Mouse (Mus musculus) megakaryocyte progenitor cell, adult 5-6 weeks (primary cell): Measurements from ENCODE around the gene Gm10024. TPM values are rescaled to one million over a fixed set of nuclear protein-coding genes. Genes with fewer than 3 reads are reported as not detected.
A peak's percentile ranks its signal among the peaks of the same experiment; 100 is the strongest.
"Not testable (repeated sequence)": the region's sequence is repeated elsewhere in the genome, so short reads cannot be mapped to it uniquely, and the experiment has no call there.

Experiments used
- ATAC-seq: replicated peaks from 2 replicates; pipeline ENCODE4 v1.8.0; 2016; ENCODE audit warnings: mild to moderate bottlenecking, moderate TSS enrichment, inconsistent platforms; ENCODE audit not compliant: poor library complexity
- total RNA-seq, 2 experiments: library from RNA; stranded (forward) in 1 of 2; stranded (reverse) in 1 of 2; fragments of 157-497, 149-512 nt in 1 of 2; fragments of 200-1000 nt in 1 of 2; gene quantifications; 2 replicates each; pipeline versions ENCODE4 v1.2.3 to v1.2.4; 2015 to 2017

Gm10024 gene
- total RNA-seq, 2 experiments from 2014 or later: not detected

- ATAC-seq: no peak
These were observed 17.0 kb downstream of the Gm10024 start for GRCm38 (mm10) chr10:77728280-77728679.

GRCm38 (mm10) chr10:77729241-77729640 is 18.0 kb downstream of the Gm10024 start:
- ATAC-seq: peak; percentile 42; the same call in 1 of the 2 replicates

- ATAC-seq: no peak
These were observed 24.7 kb downstream of the Gm10024 start for GRCm38 (mm10) chr10:77735928-77736327.

GRCm38 (mm10) chr10:77738929-77739328 is 27.7 kb downstream of the Gm10024 start:
- ATAC-seq: no peak

- not testable (repeated sequence) for ATAC-seq
These were observed 30.8 kb downstream of the Gm10024 start, which contains the start of gene Gm18596 for GRCm38 (mm10) chr10:77741924-77742688. Gene Gm18596 (minus strand): TSS chr10:77742638.

GRCm38 (mm10) chr10:77750686-77751085 is 39.4 kb downstream of the Gm10024 start:
- ATAC-seq: not testable (repeated sequence)

- not testable (repeated sequence) for ATAC-seq
These were observed 40.0 kb downstream of the Gm10024 start, which contains the start of gene Gm9736 for GRCm38 (mm10) chr10:77751254-77751653. Gene Gm9736 (minus strand): TSS chr10:77751354.

- 0 out of 2 replicates have a peak, but pooled peaks have one; percentile 23 for ATAC-seq
These were observed 41.1 kb downstream of the Gm10024 start for GRCm38 (mm10) chr10:77752312-77752711.

GRCm38 (mm10) chr10:77753448-77753847 is 42.2 kb downstream of the Gm10024 start:
- no peak for ATAC-seq

GRCm38 (mm10) chr10:77759582-77759981 is 48.3 kb downstream of the Gm10024 start, which contains the start of gene Gm3233:
Gene Gm3233 (minus strand): TSS chr10:77759682.
- ATAC-seq: not testable (repeated sequence)

Other genes with a start within 250 kb of the Gm10024 start
- gene Fam207a, start 195.7 kb upstream of the Gm10024 start, total RNA-seq (2015): 9.1 and 9.9 TPM in 2 replicates
- gene Fam207a, start 195.7 kb upstream of the Gm10024 start, total RNA-seq (2017): 28.8 and 38.1 TPM in 2 replicates
- gene Itgb2, start 181.2 kb upstream of the Gm10024 start, total RNA-seq (2015): 37.2 and 37.9 TPM in 2 replicates
- 35.1 and 42.0 TPM in 2 replicates for gene Itgb2, start 181.2 kb upstream of the Gm10024 start, total RNA-seq (2017)
- gene Pttg1ip, start 129.7 kb upstream of the Gm10024 start, total RNA-seq (2015): 54.1 and 60.0 TPM in 2 replicates
- gene Pttg1ip, start 129.7 kb upstream of the Gm10024 start, total RNA-seq (2017): 31.8 and 37.6 TPM in 2 replicates
- 34.5 and 38.8 TPM in 2 replicates for gene Sumo3, start 105.4 kb upstream of the Gm10024 start, total RNA-seq (2015)
- gene Sumo3, start 105.4 kb upstream of the Gm10024 start, total RNA-seq (2017): 187 and 212 TPM in 2 replicates
- not detected in 2 replicates for gene Gm49325, start 105.3 kb upstream of the Gm10024 start, total RNA-seq (2015)
- gene Gm49325, start 105.3 kb upstream of the Gm10024 start, total RNA-seq (2017): 1.1 TPM in 1 of 2 replicates, not detected in the other
- gene Ube2g2, start 89.2 kb upstream of the Gm10024 start, total RNA-seq (2015): 22.8 and 25.1 TPM in 2 replicates
- 30.4 and 34.2 TPM in 2 replicates for gene Ube2g2, start 89.2 kb upstream of the Gm10024 start, total RNA-seq (2017)
- 0.12 and 0.96 TPM in 2 replicates for gene Tspear, start 24.9 kb upstream of the Gm10024 start, total RNA-seq (2015)
- not detected in 2 replicates for gene Tspear, start 24.9 kb upstream of the Gm10024 start, total RNA-seq (2017)
- gene Gm19402, start 20.7 kb upstream of the Gm10024 start, total RNA-seq (2015): not detected in 2 replicates
- not detected in 2 replicates for gene Gm19402, start 20.7 kb upstream of the Gm10024 start, total RNA-seq (2017)
- gene Gm9508, start 14.2 kb upstream of the Gm10024 start, total RNA-seq (2015): not detected in 2 replicates
- gene Gm9508, start 14.2 kb upstream of the Gm10024 start, total RNA-seq (2017): not detected in 2 replicates
- not detected in 2 replicates for gene Gm10272, start 4.8 kb upstream of the Gm10024 start, total RNA-seq (2015)
- gene Gm10272, start 4.8 kb upstream of the Gm10024 start, total RNA-seq (2017): not detected in 2 replicates
- gene Gm10142, start 4.3 kb downstream of the Gm10024 start, total RNA-seq (2015): not detected in 2 replicates
- not detected in 2 replicates for gene Gm10142, start 4.3 kb downstream of the Gm10024 start, total RNA-seq (2017)
- not detected in 2 replicates for gene Krtap12-1, start 9.1 kb downstream of the Gm10024 start, total RNA-seq (2015)
- gene Krtap12-1, start 9.1 kb downstream of the Gm10024 start, total RNA-seq (2017): not detected in 2 replicates
- not detected in 2 replicates for gene Gm10100, start 15.0 kb downstream of the Gm10024 start, total RNA-seq (2015)
- not detected in 2 replicates for gene Gm10100, start 15.0 kb downstream of the Gm10024 start, total RNA-seq (2017)
- not detected in 2 replicates for gene Gm18596, start 31.2 kb downstream of the Gm10024 start, total RNA-seq (2015)
- not detected in 2 replicates for gene Gm18596, start 31.2 kb downstream of the Gm10024 start, total RNA-seq (2017)
- not detected in 2 replicates for gene Gm9736, start 39.9 kb downstream of the Gm10024 start, total RNA-seq (2015)
- gene Gm9736, start 39.9 kb downstream of the Gm10024 start, total RNA-seq (2017): not detected in 2 replicates
- not detected in 2 replicates for gene Gm3233, start 48.2 kb downstream of the Gm10024 start, total RNA-seq (2015)
- gene Gm3233, start 48.2 kb downstream of the Gm10024 start, total RNA-seq (2017): not detected in 2 replicates
- gene Gm3238, start 59.9 kb downstream of the Gm10024 start, total RNA-seq (2015): not detected in 2 replicates
- gene Gm3238, start 59.9 kb downstream of the Gm10024 start, total RNA-seq (2017): not detected in 2 replicates
- not detected in 2 replicates for gene Gm7138, start 65.5 kb downstream of the Gm10024 start, total RNA-seq (2015)
- gene Gm7138, start 65.5 kb downstream of the Gm10024 start, total RNA-seq (2017): not detected in 2 replicates
- not detected in 2 replicates for gene Gm3250, start 71.1 kb downstream of the Gm10024 start, total RNA-seq (2015)
- not detected in 2 replicates for gene Gm3250, start 71.1 kb downstream of the Gm10024 start, total RNA-seq (2017)
- not detected in 2 replicates for gene Gm7137, start 76.7 kb downstream of the Gm10024 start, total RNA-seq (2015)
- gene Gm7137, start 76.7 kb downstream of the Gm10024 start, total RNA-seq (2017): not detected in 2 replicates
- not detected in 2 replicates for gene Gm9639, start 83.6 kb downstream of the Gm10024 start, total RNA-seq (2015)
- gene Gm9639, start 83.6 kb downstream of the Gm10024 start, total RNA-seq (2017): not detected in 2 replicates
- gene Gm19668, start 87.7 kb downstream of the Gm10024 start, total RNA-seq (2015): not detected in 2 replicates
- not detected in 2 replicates for gene Gm19668, start 87.7 kb downstream of the Gm10024 start, total RNA-seq (2017)
- not detected in 2 replicates for gene Gm9507, start 100.4 kb downstream of the Gm10024 start, total RNA-seq (2015)
- gene Gm9507, start 100.4 kb downstream of the Gm10024 start, total RNA-seq (2017): not detected in 2 replicates
- not detected in 2 replicates for gene Gm2696, start 103.2 kb downstream of the Gm10024 start, total RNA-seq (2015)
- not detected in 2 replicates for gene Gm2696, start 103.2 kb downstream of the Gm10024 start, total RNA-seq (2017)
- not detected in 2 replicates for gene Krtap10-4, start 115.6 kb downstream of the Gm10024 start, total RNA-seq (2015)
- gene Krtap10-4, start 115.6 kb downstream of the Gm10024 start, total RNA-seq (2017): not detected in 2 replicates
- gene Krtap10-10, start 124.5 kb downstream of the Gm10024 start, total RNA-seq (2015): not detected in 2 replicates
- gene Krtap10-10, start 124.5 kb downstream of the Gm10024 start, total RNA-seq (2017): not detected in 2 replicates
- not detected in 2 replicates for gene Gm36176, start 135.3 kb downstream of the Gm10024 start, total RNA-seq (2015)
- not detected in 2 replicates for gene Gm36176, start 135.3 kb downstream of the Gm10024 start, total RNA-seq (2017)
- gene Gm10318, start 141.4 kb downstream of the Gm10024 start, total RNA-seq (2015): not detected in 2 replicates
- not detected in 2 replicates for gene Gm10318, start 141.4 kb downstream of the Gm10024 start, total RNA-seq (2017)
- gene Gm3285, start 150.5 kb downstream of the Gm10024 start, total RNA-seq (2015): not detected in 2 replicates
- not detected in 2 replicates for gene Gm3285, start 150.5 kb downstream of the Gm10024 start, total RNA-seq (2017)
- 0.12 TPM in 1 of 2 replicates, not detected in the other for gene Lrrc3, start 191.1 kb downstream of the Gm10024 start, total RNA-seq (2015)
- not detected in 2 replicates for gene Lrrc3, start 191.1 kb downstream of the Gm10024 start, total RNA-seq (2017)